Mouse (Mus musculus) small intestine, adult 2 months (tissue): Measurements from ENCODE around the gene Kcnt2. TPM values are rescaled to one million over a fixed set of nuclear protein-coding genes. Genes with fewer than 3 reads are reported as not detected.

Experiments
- H3K27ac ChIP-seq: fragments of 200-500 bp; 2 replicates; pipeline ENCODE4 v1.5.1; 2012; ENCODE audit warnings: low read depth, low read length, control low read depth, inconsistent platforms; ENCODE audit not compliant: insufficient read depth
- H3K27me3 ChIP-seq: fragments of 200-500 bp; 2 replicates; pipeline ENCODE4 v1.6.1; 2012; ENCODE audit warnings: mild to moderate bottlenecking, moderate library complexity, low read length, inconsistent platforms; ENCODE audit not compliant: control insufficient read depth, insufficient read depth
- H3K36me3 ChIP-seq: fragments of 200-500 bp; 2 replicates; pipeline ENCODE4 v1.6.1; 2012; ENCODE audit warnings: mild to moderate bottlenecking, low read length, control low read depth, inconsistent platforms; ENCODE audit not compliant: control insufficient read depth, insufficient read depth
- H3K4me1 ChIP-seq: fragments of 200-500 bp; 2 replicates; pipeline ENCODE4 v1.6.1; 2012; ENCODE audit warnings: low read length, inconsistent platforms, mixed read lengths; ENCODE audit not compliant: control insufficient read depth, insufficient read depth, insufficient read length
- H3K4me3 ChIP-seq: fragments of 200-500 bp; 2 replicates; pipeline ENCODE4 v1.5.1; 2012; ENCODE audit warnings: low read depth, mild to moderate bottlenecking, control low read depth, inconsistent platforms, low read length, moderate library complexity
- CTCF ChIP-seq: fragments of 200-500 bp; IDR thresholded peaks from 2 replicates; pipeline ENCODE4 v1.5.1; 2012; ENCODE audit warnings: low read depth, mild to moderate bottlenecking, control low read depth, inconsistent platforms, low read length, moderate library complexity, mixed read lengths; ENCODE audit not compliant: insufficient replicate concordance, insufficient read length; ENCODE audit errors: extremely low read depth
- POLR2A ChIP-seq: fragments of 200-500 bp; IDR thresholded peaks from 2 replicates; pipeline ENCODE4 v1.6.1; 2012; ENCODE audit warnings: low read depth, mild to moderate bottlenecking, control low read depth, inconsistent platforms, low read length, moderate library complexity
- WGBS: fragments of 180-500 bp; shearing (Covaris S2); methylation state at CpG from one replicate; pipeline ENCODE4 v1.1.7; 2018; 5-methylcytosine and 5-hydroxymethylcytosine counted together
- polyA plus RNA-seq: library from polyadenylated mRNA; depleted of rRNA; stranded (reverse); fragments of >200 nt; gene quantifications from 2 replicates; pipeline ENCODE4 v1.2.3, GENCODE M21; 2012

Kcnt2 gene
- polyA plus RNA-seq, 1 experiment: not detected

GRCm38 (mm10) chr1:140364787-140365186, 118.8 kb downstream of the Kcnt2 start:
- H3K36me3 ChIP-seq: no peaks in the 10 kb centered on the region
- no peaks in the 10 kb centered on the region for H3K4me1 ChIP-seq
- no peak overlapping the region for H3K27ac ChIP-seq
- TF ChIP-seq POLR2A: no peak
- no peak for TF ChIP-seq CTCF
- 84% methylated on average over 2 of the region's 2 CpGs for WGBS
- H3K4me3 ChIP-seq: no peak overlapping the region
- no peaks in the 10 kb centered on the region for H3K27me3 ChIP-seq

GRCm38 (mm10) chr1:140373532-140373931, 127.6 kb downstream of the Kcnt2 start:
- Histone ChIP-seq H3K27me3 (no peaks in the 10 kb centered on the region), H3K27ac (no peak overlapping the region), H3K4me1 (no peaks in the 10 kb centered on the region), H3K4me3 (no peak overlapping the region), H3K36me3 (no peaks in the 10 kb centered on the region)
- TF ChIP-seq POLR2A (no peak), CTCF (no peak)
- WGBS: 67% methylated on average over 1 of the region's 1 CpGs

- TF ChIP-seq POLR2A: no peak
- no peak for TF ChIP-seq CTCF
- Histone ChIP-seq H3K27me3 (no peaks in the 10 kb centered on the region), H3K27ac (no peak overlapping the region), H3K4me1 (no peaks in the 10 kb centered on the region), H3K4me3 (no peak overlapping the region), H3K36me3 (no peaks in the 10 kb centered on the region)
- WGBS: 66% methylated on average over 2 of the region's 2 CpGs
Measured at GRCm38 (mm10) chr1:140378791-140379190, 132.8 kb downstream of the Kcnt2 start.

GRCm38 (mm10) chr1:140379526-140379925, 133.6 kb downstream of the Kcnt2 start:
- WGBS: 76% methylated on average over 2 of the region's 2 CpGs
- H3K4me3 ChIP-seq: no peak overlapping the region
- no peaks in the 10 kb centered on the region for H3K4me1 ChIP-seq
- no peaks in the 10 kb centered on the region for H3K27me3 ChIP-seq
- TF ChIP-seq CTCF: no peak
- TF ChIP-seq POLR2A: no peak
- H3K36me3 ChIP-seq: no peaks in the 10 kb centered on the region
- H3K27ac ChIP-seq: no peak overlapping the region

- TF ChIP-seq CTCF (no peak), POLR2A (no peak)
- 86% methylated on average over 3 of the region's 3 CpGs for WGBS
- Histone ChIP-seq H3K27ac (no peak overlapping the region), H3K27me3 (no peaks in the 10 kb centered on the region), H3K4me1 (no peaks in the 10 kb centered on the region), H3K36me3 (no peaks in the 10 kb centered on the region), H3K4me3 (no peak overlapping the region)
Measured at GRCm38 (mm10) chr1:140381093-140381492, 135.1 kb downstream of the Kcnt2 start.

GRCm38 (mm10) chr1:140390301-140390700, 144.3 kb downstream of the Kcnt2 start:
- Histone ChIP-seq H3K36me3 (no peaks in the 10 kb centered on the region), H3K4me3 (no peak overlapping the region), H3K27ac (no peak overlapping the region), H3K27me3 (no peaks in the 10 kb centered on the region), H3K4me1 (no peaks in the 10 kb centered on the region)
- no peak for TF ChIP-seq POLR2A
- no peak for TF ChIP-seq CTCF
- WGBS: 91% methylated on average over 4 of the region's 4 CpGs

GRCm38 (mm10) chr1:140397756-140398155, 151.8 kb downstream of the Kcnt2 start:
- H3K4me3 ChIP-seq: no peak overlapping the region
- no peak for TF ChIP-seq POLR2A
- no peak for TF ChIP-seq CTCF
- no peaks in the 10 kb centered on the region for H3K27me3 ChIP-seq
- H3K4me1 ChIP-seq: no peaks in the 10 kb centered on the region
- no peak overlapping the region for H3K27ac ChIP-seq
- no peaks in the 10 kb centered on the region for H3K36me3 ChIP-seq
